Mouse (Mus musculus): Measurements from ENCODE around the gene Necap2. TPM values are rescaled to one million over a fixed set of nuclear protein-coding genes. Genes with fewer than 3 reads are reported as not detected.

The Necap2 gene
- polyA plus RNA-seq, 2 experiments = 60.3 to 88.7 TPM

GRCm38 (mm10) chr4:141060426-141061301 lies 17.5 kb downstream of the Necap2 start, which contains the start of gene Crocc:
Gene Crocc (minus strand): TSS chr4:141060550.
- H3K36me3 ChIP-seq (replicated peaks; ENCODE audit: control insufficient read depth, insufficient read depth, low read depth) = peaks cover 2% of the 10 kb centered on the region; the same call in 1 of the 2 replicates
- H3K4me3 ChIP-seq (ENCODE audit: insufficient read depth in 1 of 2, low read depth in 2 of 2, low read length in 2 of 2) = peak within 1 kb of the TSS; percentile 67 to 68
- peak within 1 kb of the TSS; percentile 62 for H3K9ac ChIP-seq (replicated peaks)
- WGBS (ENCODE audit: insufficient replicate concordance) = under 1% methylated on average over 77 of the region's 77 CpGs
- peak; percentile 89 to 92 (median 90) for DNase-seq (ENCODE audit: low read depth in 3 of 3, low spot score in 3 of 3)
- ATAC-seq (ENCODE audit: insufficient read depth) = peak; percentile 89
- H3K4me2 ChIP-seq (ENCODE audit: low read depth) = peak within 1 kb of the TSS; percentile 88
- H3K27me3 ChIP-seq (ENCODE audit: control insufficient read depth, insufficient read depth, low read length) = no peaks in the 10 kb centered on the region
- H3K27ac ChIP-seq = peak within 1 kb of the TSS; percentile 69
- TF ChIP-seq EP300 (IDR thresholded peaks at IDR 0.05; ENCODE audit: low read depth) = no peak
- TF ChIP-seq CTCF (IDR thresholded peaks at IDR 0.05; ENCODE audit: low read depth) = peak; percentile 97
- H3K9me3 ChIP-seq (ENCODE audit: control insufficient read depth, low read length) = no peaks in the 10 kb centered on the region
- H3K4me1 ChIP-seq (replicated peaks; ENCODE audit: control insufficient read depth in 2 of 2, insufficient read depth in 2 of 2, low read length in 1 of 2) = peaks cover 8 to 9% of the 10 kb centered on the region in 2 experiments; a peak in 3 of 4 replicates

- Histone ChIP-seq H3K27me3 (ENCODE audit: control insufficient read depth, insufficient read depth, low read length) (no peaks in the 10 kb centered on the region), H3K9ac (replicated peaks) (peak overlapping the region; percentile 62), H3K4me2 (ENCODE audit: low read depth) (peak overlapping the region; percentile 88), H3K4me3 (ENCODE audit: insufficient read depth in 1 of 2, low read depth in 2 of 2, low read length in 2 of 2) (peak overlapping the region; percentile 67 to 68), H3K36me3 (replicated peaks; ENCODE audit: control insufficient read depth, insufficient read depth, low read depth) (no peaks in the 10 kb centered on the region), H3K4me1 (replicated peaks; ENCODE audit: control insufficient read depth in 2 of 2, insufficient read depth in 2 of 2, low read length in 1 of 2) (peaks cover 8 to 9% of the 10 kb centered on the region in 2 experiments; a peak in 3 of 4 replicates), H3K9me3 (ENCODE audit: control insufficient read depth, low read length) (no peaks in the 10 kb centered on the region), H3K27ac (no peak overlapping the region)
- ATAC-seq (ENCODE audit: insufficient read depth) = peak; percentile 51
- TF ChIP-seq CTCF (IDR thresholded peaks at IDR 0.05; ENCODE audit: low read depth) (no peak), EP300 (IDR thresholded peaks at IDR 0.05; ENCODE audit: low read depth) (no peak)
- WGBS (ENCODE audit: insufficient replicate concordance) = 6% methylated on average over 32 of the region's 32 CpGs
- DNase-seq (ENCODE audit: low read depth in 3 of 3, low spot score in 3 of 3) = no peak
These were observed 18.3 kb downstream of the Necap2 start for GRCm38 (mm10) chr4:141059616-141060425.

GRCm38 (mm10) chr4:141058835-141059234 lies 19.3 kb downstream of the Necap2 start:
- no peak overlapping the region for H3K4me3 ChIP-seq (ENCODE audit: insufficient read depth in 1 of 2, low read depth in 2 of 2, low read length in 2 of 2)
- no peak overlapping the region for H3K27ac ChIP-seq
- no peaks in the 10 kb centered on the region for H3K9me3 ChIP-seq (ENCODE audit: control insufficient read depth, low read length)
- no peak overlapping the region for H3K4me2 ChIP-seq (ENCODE audit: low read depth)
- 69% methylated on average over 9 of the region's 9 CpGs for WGBS (ENCODE audit: insufficient replicate concordance)
- H3K4me1 ChIP-seq (replicated peaks; ENCODE audit: control insufficient read depth in 2 of 2, insufficient read depth in 2 of 2, low read length in 1 of 2) = peaks cover 8 to 9% of the 10 kb centered on the region in 2 experiments; a peak in 3 of 4 replicates
- TF ChIP-seq CTCF (IDR thresholded peaks at IDR 0.05; ENCODE audit: low read depth) (no peak), EP300 (IDR thresholded peaks at IDR 0.05; ENCODE audit: low read depth) (no peak)
- no peaks in the 10 kb centered on the region for H3K36me3 ChIP-seq (replicated peaks; ENCODE audit: control insufficient read depth, insufficient read depth, low read depth)
- no peaks in the 10 kb centered on the region for H3K27me3 ChIP-seq (ENCODE audit: control insufficient read depth, insufficient read depth, low read length)
- no peak overlapping the region for H3K9ac ChIP-seq (replicated peaks)
- DNase-seq (ENCODE audit: low read depth in 3 of 3, low spot score in 3 of 3) (no peak), ATAC-seq (ENCODE audit: insufficient read depth) (no peak)

GRCm38 (mm10) chr4:141056970-141057369 lies 21.2 kb downstream of the Necap2 start:
- H3K4me2 ChIP-seq (ENCODE audit: low read depth) = no peak overlapping the region
- TF ChIP-seq EP300 (IDR thresholded peaks at IDR 0.05; ENCODE audit: low read depth) = no peak
- TF ChIP-seq CTCF (IDR thresholded peaks at IDR 0.05; ENCODE audit: low read depth) = 0 out of 2 replicates have a peak, but pooled peaks have one; percentile 20
- H3K36me3 ChIP-seq (replicated peaks; ENCODE audit: control insufficient read depth, insufficient read depth, low read depth) = no peaks in the 10 kb centered on the region
- no peaks in the 10 kb centered on the region for H3K27me3 ChIP-seq (ENCODE audit: control insufficient read depth, insufficient read depth, low read length)
- peaks cover 8 to 9% of the 10 kb centered on the region in 2 experiments; a peak in 3 of 4 replicates for H3K4me1 ChIP-seq (replicated peaks; ENCODE audit: control insufficient read depth in 2 of 2, insufficient read depth in 2 of 2, low read length in 1 of 2)
- no peak overlapping the region for H3K9ac ChIP-seq (replicated peaks)
- WGBS (ENCODE audit: insufficient replicate concordance) = 85% methylated on average over 10 of the region's 10 CpGs
- ATAC-seq (ENCODE audit: insufficient read depth) (no peak), DNase-seq (ENCODE audit: low read depth in 3 of 3, low spot score in 3 of 3) (no peak)
- H3K9me3 ChIP-seq (ENCODE audit: control insufficient read depth, low read length) = no peaks in the 10 kb centered on the region
- H3K27ac ChIP-seq = no peak overlapping the region
- H3K4me3 ChIP-seq (ENCODE audit: insufficient read depth in 1 of 2, low read depth in 2 of 2, low read length in 2 of 2) = no peak overlapping the region

All from liver, embryonic 14.5 days (tissue).